Mouse (Mus musculus) midbrain, postnatal 0 days (tissue): ENCODE results near the gene Slc16a8. TPM values are rescaled to one million over a fixed set of nuclear protein-coding genes. Genes with fewer than 3 reads are reported as not detected.

Experiments
- ATAC-seq: fragments of 200-750 bp; cut with Nextera tagmentation; 2 replicates; pipeline ENCODE4 v1.8.0; 2017; ENCODE audit warnings: moderate number of reproducible peaks, mild to moderate bottlenecking, moderate TSS enrichment, moderate library complexity; ENCODE audit not compliant: low FRiP score
- DNase-seq: peaks from one replicate; pipeline ENCODE4 v3.0.0-alpha.2; 2015; ENCODE audit warnings: low spot score
- H3K27ac ChIP-seq: fragments of 300-500 bp; sonication (generic); 2 replicates; pipeline ENCODE4 v1.5.1; 2014; ENCODE audit warnings: low read depth, mild to moderate bottlenecking, low read length, mixed read lengths
- H3K27me3 ChIP-seq: fragments of 300-500 bp; sonication (generic); 2 replicates; pipeline ENCODE4 v1.6.1; 2014; ENCODE audit warnings: low read length, control low read depth, mixed read lengths; ENCODE audit not compliant: insufficient read depth
- H3K36me3 ChIP-seq: fragments of 300-500 bp; sonication (generic); 2 replicates; pipeline ENCODE4 v1.6.1; 2014; ENCODE audit warnings: low read length, control low read depth, mixed read lengths; ENCODE audit not compliant: insufficient read depth
- H3K4me1 ChIP-seq: fragments of 300-500 bp; sonication (generic); 2 replicates; pipeline ENCODE4 v1.6.1; 2014; ENCODE audit warnings: mild to moderate bottlenecking, control low read depth, antibody characterized with exemption, low read length, mixed read lengths; ENCODE audit not compliant: insufficient read depth
- H3K4me2 ChIP-seq: fragments of 300-500 bp; sonication (generic); 2 replicates; pipeline ENCODE4 v1.6.1; 2014; ENCODE audit warnings: low read depth, mild to moderate bottlenecking, low read length, mixed read lengths; ENCODE audit not compliant: poor library complexity, severe bottlenecking
- H3K4me3 ChIP-seq: fragments of 300-500 bp; sonication (generic); 2 replicates; pipeline ENCODE4 v1.5.1; 2014; ENCODE audit warnings: low read depth, mild to moderate bottlenecking, low read length, moderate library complexity
- H3K9ac ChIP-seq: fragments of 300-500 bp; sonication (generic); replicated peaks from 2 replicates; pipeline ENCODE4 v1.6.1; 2014; ENCODE audit warnings: mild to moderate bottlenecking, low read length, moderate library complexity, mixed read lengths; ENCODE audit not compliant: poor library complexity, severe bottlenecking
- H3K9me3 ChIP-seq: fragments of 300-500 bp; sonication (generic); 2 replicates; pipeline ENCODE4 v1.6.1; 2016; ENCODE audit warnings: low read length, control low read depth
- CTCF ChIP-seq: IDR thresholded peaks from 2 replicates; pipeline ENCODE4 v1.5.1; 2016; ENCODE audit warnings: antibody characterized with exemption, mild to moderate bottlenecking
- WGBS: fragments of 180-500 bp; shearing (Covaris S2); extraction: QIAGEN DNeasy Blood & Tissue Kit; methylation state at CpG from one replicate; pipeline ENCODE4 v1.1.7; 2014; 5-methylcytosine and 5-hydroxymethylcytosine counted together
- polyA plus RNA-seq: library from polyadenylated mRNA; unstranded; fragments of >200 nt; fragmentation: Nextera tagmentation; extraction: Ambion mirVana; gene quantifications from 2 replicates; pipeline ENCODE4 v1.2.1, GENCODE M21; 2015
- total RNA-seq: library from RNA; depleted of rRNA; stranded (reverse); fragments of >200 nt; gene quantifications from 2 replicates; pipeline ENCODE4 v1.2.3, GENCODE M21; 2014

Gene Slc16a8
- total and polyA plus RNA-seq, 2 experiments from 2014 or later = 0.54 to 0.93 TPM

DNA sequence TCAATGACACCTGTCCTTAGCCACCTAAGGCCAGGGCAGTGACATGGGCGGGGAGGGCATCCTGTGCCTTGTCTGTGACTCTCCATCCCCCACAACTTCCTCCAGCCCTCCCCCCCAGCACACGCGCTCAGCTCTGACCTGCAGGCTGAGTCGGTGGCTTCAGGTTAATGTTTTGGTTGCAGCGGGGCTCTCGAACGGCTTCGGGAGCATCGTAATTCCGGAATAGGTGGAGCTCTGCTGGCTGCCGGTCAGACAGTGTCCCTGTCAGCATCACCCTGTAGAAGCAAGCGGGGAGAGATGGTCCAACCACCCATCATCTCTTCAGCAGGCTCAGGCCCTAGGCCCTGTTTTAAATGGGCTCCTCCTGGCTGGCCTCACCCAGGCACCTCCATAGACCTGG lies 34.9 kb upstream of the Slc16a8 start:
- H3K27ac ChIP-seq = no peak overlapping the region
- WGBS = 89% methylated on average over 12 of the region's 12 CpGs
- H3K4me3 ChIP-seq = no peak overlapping the region
- H3K9me3 ChIP-seq = no peaks in the 10 kb centered on the region
- H3K27me3 ChIP-seq = no peaks in the 10 kb centered on the region
- no peak for ATAC-seq
- H3K36me3 ChIP-seq = peaks cover 9% of the 10 kb centered on the region; the same call in 1 of the 2 replicates
- H3K9ac ChIP-seq = no peak overlapping the region
- H3K4me2 ChIP-seq = no peak overlapping the region
- H3K4me1 ChIP-seq = no peaks in the 10 kb centered on the region
- no peak for DNase-seq
- no peak for TF ChIP-seq CTCF

DNA sequence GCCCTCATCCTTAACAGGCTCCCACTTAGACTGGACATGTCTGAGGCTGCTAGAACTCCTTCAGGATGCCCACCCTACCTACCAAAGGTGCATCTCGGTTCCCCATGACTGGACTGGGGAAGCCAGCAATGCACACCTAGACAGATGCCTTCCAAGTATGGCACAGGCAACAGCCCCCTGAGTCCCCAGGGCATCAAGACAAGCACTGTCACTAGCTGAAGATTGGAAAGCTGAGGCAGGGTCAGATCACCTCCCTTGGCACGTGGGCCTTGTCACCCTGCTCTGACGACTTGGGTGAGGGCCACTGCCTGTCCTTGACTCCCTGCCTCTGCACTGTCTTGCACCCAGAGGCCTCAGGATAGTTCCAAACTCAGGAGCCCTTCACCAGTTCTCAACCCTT lies 33.8 kb upstream of the Slc16a8 start:
- no peak for TF ChIP-seq CTCF
- Histone ChIP-seq H3K4me2 (no peak overlapping the region), H3K27ac (no peak overlapping the region), H3K4me3 (no peak overlapping the region), H3K4me1 (no peaks in the 10 kb centered on the region), H3K36me3 (peaks cover 9% of the 10 kb centered on the region; the same call in 1 of the 2 replicates), H3K27me3 (no peaks in the 10 kb centered on the region), H3K9ac (no peak overlapping the region), H3K9me3 (no peaks in the 10 kb centered on the region)
- DNase-seq = no peak
- no peak for ATAC-seq
- WGBS = 86% methylated on average over 3 of the region's 3 CpGs

GRCm38 (mm10) chr15:79287091-79287490 lies 32.5 kb upstream of the Slc16a8 start:
- DNase-seq = no peak
- TF ChIP-seq CTCF = no peak
- peaks cover 9% of the 10 kb centered on the region; the same call in 1 of the 2 replicates for H3K36me3 ChIP-seq
- WGBS = 91% methylated on average over 7 of the region's 7 CpGs
- H3K4me2 ChIP-seq = no peak overlapping the region
- no peak for ATAC-seq
- no peak overlapping the region for H3K27ac ChIP-seq
- no peak overlapping the region for H3K4me3 ChIP-seq
- H3K27me3 ChIP-seq = no peaks in the 10 kb centered on the region
- no peaks in the 10 kb centered on the region for H3K9me3 ChIP-seq
- H3K9ac ChIP-seq = no peak overlapping the region
- no peaks in the 10 kb centered on the region for H3K4me1 ChIP-seq

DNA sequence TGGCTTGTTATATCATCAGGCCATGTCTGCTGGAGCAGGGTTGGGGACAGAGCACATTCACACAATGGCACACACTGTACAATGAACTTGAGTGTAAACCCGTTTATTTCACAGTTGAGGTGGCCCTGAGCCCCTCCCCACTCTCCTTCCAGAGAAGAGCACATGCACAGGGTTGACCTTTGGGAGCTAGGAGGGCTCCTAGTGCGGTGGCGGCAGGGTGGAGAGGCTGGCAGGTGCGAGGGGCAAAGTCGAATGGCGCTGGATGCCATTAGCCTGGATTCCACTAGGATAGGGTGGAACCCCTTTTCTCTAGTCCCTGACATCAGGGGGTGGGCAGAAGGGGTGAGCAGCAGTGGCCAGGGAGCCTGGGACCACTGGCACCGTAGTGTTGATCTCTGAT lies 31.6 kb upstream of the Slc16a8 start:
- no peaks in the 10 kb centered on the region for H3K27me3 ChIP-seq
- 90% methylated on average over 7 of the region's 7 CpGs for WGBS
- no peak overlapping the region for H3K27ac ChIP-seq
- no peak overlapping the region for H3K9ac ChIP-seq
- ATAC-seq (no peak), DNase-seq (no peak)
- no peak overlapping the region for H3K4me2 ChIP-seq
- no peaks in the 10 kb centered on the region for H3K4me1 ChIP-seq
- H3K4me3 ChIP-seq = no peak overlapping the region
- H3K9me3 ChIP-seq = no peaks in the 10 kb centered on the region
- peaks cover 9% of the 10 kb centered on the region; the same call in 1 of the 2 replicates for H3K36me3 ChIP-seq
- TF ChIP-seq CTCF = no peak

DNA sequence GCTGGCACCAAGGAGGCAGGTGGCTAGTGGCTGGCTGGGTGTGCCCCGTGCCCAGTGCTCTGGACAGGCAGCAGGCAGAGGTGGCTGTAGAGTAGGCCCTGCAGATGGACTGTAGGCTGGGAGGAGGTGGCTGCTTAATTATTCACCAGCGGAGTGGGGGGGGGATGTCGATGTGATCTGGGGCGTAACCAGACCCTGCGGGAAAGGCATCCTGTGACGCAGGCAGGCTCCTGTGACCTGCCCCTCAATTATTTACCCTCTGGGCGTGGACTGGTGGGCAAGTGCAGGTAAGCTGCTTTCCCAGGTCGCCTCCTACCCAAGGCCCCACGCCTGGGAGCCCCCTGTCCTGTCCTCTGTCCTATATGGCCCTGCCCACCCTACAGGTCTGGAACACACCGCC lies 30.8 kb upstream of the Slc16a8 start, which contains the start of gene Baiap2l2:
Gene Baiap2l2 (minus strand): TSS at position 139 of the 400 bp plus-strand sequence.
- DNase-seq = no peak
- no peak for TF ChIP-seq CTCF
- H3K4me1 ChIP-seq = no peaks in the 10 kb centered on the region
- H3K27me3 ChIP-seq = no peaks in the 10 kb centered on the region
- H3K36me3 ChIP-seq = peaks cover 9% of the 10 kb centered on the region; the same call in 1 of the 2 replicates
- no peak for ATAC-seq
- no peak within 1 kb of the TSS for H3K4me2 ChIP-seq
- H3K27ac ChIP-seq = no peak within 1 kb of the TSS
- no peaks in the 10 kb centered on the region for H3K9me3 ChIP-seq
- H3K9ac ChIP-seq = no peak within 1 kb of the TSS
- 72% methylated on average over 9 of the region's 10 CpGs for WGBS
- no peak within 1 kb of the TSS for H3K4me3 ChIP-seq

DNA sequence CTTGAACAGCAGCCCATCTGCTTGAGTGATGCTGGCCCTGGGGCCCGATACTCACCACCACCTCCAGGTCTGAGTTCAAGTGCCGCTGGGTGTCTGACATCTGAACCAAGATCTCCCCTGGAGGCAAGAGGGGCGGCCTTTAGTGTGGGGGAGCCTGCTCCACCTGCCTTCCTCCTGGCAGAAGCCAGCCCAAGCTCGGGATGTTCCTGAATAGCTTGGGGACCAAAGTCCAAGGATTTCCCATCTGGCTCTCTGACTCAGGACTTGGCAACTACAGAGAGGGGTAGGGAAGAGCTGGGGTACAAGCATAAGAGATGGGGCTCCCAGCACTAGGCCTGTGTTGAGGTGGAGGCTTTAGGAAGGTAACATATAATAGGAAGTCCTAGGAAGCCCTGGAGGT lies 28.8 kb upstream of the Slc16a8 start:
- no peaks in the 10 kb centered on the region for H3K9me3 ChIP-seq
- H3K36me3 ChIP-seq = peaks cover 9% of the 10 kb centered on the region; the same call in 1 of the 2 replicates
- TF ChIP-seq CTCF = no peak
- no peak overlapping the region for H3K4me2 ChIP-seq
- 86% methylated on average over 4 of the region's 4 CpGs for WGBS
- no peak overlapping the region for H3K27ac ChIP-seq
- no peaks in the 10 kb centered on the region for H3K27me3 ChIP-seq
- no peak overlapping the region for H3K4me3 ChIP-seq
- no peak overlapping the region for H3K9ac ChIP-seq
- no peaks in the 10 kb centered on the region for H3K4me1 ChIP-seq
- DNase-seq (no peak), ATAC-seq (no peak)
